In genomic region chr7:16947349-16947895, GRCm38 (mm10) we compare ENCODE assay signal across 8 mouse cellular contexts. TPM values are rescaled to one million over a fixed set of nuclear protein-coding genes. Genes with fewer than 3 reads are reported as not detected.
A peak's percentile ranks its signal among the peaks of the same experiment; 100 is the strongest.
DNase-seq lines count a peak whose midpoint lies in the region; TF ChIP-seq lines count a peak whose summit lies in the region.

No protein-coding gene starts in this region.

- peaks cover 37% of the 10 kb centered on the region for H3K4me1 ChIP-seq in testis, adult 2 months (ENCODE audit: control insufficient read depth, insufficient read depth, low read length)

- TF ChIP-seq CTCF in testis, adult 2 months (IDR thresholded peaks at IDR 0.05; ENCODE audit: control insufficient read depth, insufficient read depth, insufficient replicate concordance, low read depth, low read length) = no peak

- no peaks in the 10 kb centered on the region for H3K27me3 ChIP-seq in testis, adult 2 months (ENCODE audit: control insufficient read depth, insufficient read depth, low read length)

- H3K27ac ChIP-seq in testis, adult 2 months (ENCODE audit: control insufficient read depth, insufficient read depth, low read depth, low read length) = no peak overlapping the region

- H3K4me3 ChIP-seq in testis, adult 2 months (ENCODE audit: control insufficient read depth, low read depth, low read length) = peak overlapping the region; percentile 83

- peak; percentile 78 for DNase-seq in cerebellum, adult 9-10 months
- DNase-seq in cerebellum, adult 11 months = no peak
- DNase-seq in testis, postnatal 14 days (ENCODE audit: low spot score) = no peak
- peak; percentile 48 to 55 for DNase-seq in left cerebral cortex, postnatal 36 days (ENCODE audit: low spot score in 2 of 2)
- peak; percentile 51 for DNase-seq in right cerebral cortex, postnatal 25 days
- no peak for DNase-seq in frontal cortex, postnatal 10 days (ENCODE audit: low spot score in 2 of 2)
- DNase-seq in frontal cortex, postnatal 14 days (ENCODE audit: low spot score in 2 of 2) = no peak

- no peaks in the 10 kb centered on the region; the same call in 1 of the 2 replicates for H3K36me3 ChIP-seq in testis, adult 2 months (ENCODE audit: control insufficient read depth, insufficient read depth, low read length)

- no peak for TF ChIP-seq POLR2A in testis, adult 2 months (IDR thresholded peaks at IDR 0.05; ENCODE audit: control insufficient read depth, low read depth, low read length)

- intact Hi-C loops in left cerebral cortex, postnatal 36 days (cut with DNase I) = no loop called here

RNA-seq across cellular contexts. Expression of gene Pnmal2, which starts 2.9 kb away (rescaled TPM):
- 34.2 and 41.6 TPM in 2 replicates for polyA plus RNA-seq in testis, adult 2 months (2012; rRNA removed)
- total RNA-seq in left cerebral cortex, postnatal 36 days (2021) = 100 to 1,000 TPM; 249 to 288 TPM

RNA-seq across cellular contexts. Expression of gene Pnmal1, which starts 12.1 kb away (rescaled TPM):
- 7.6 and 7.8 TPM in 2 replicates for polyA plus RNA-seq in testis, adult 2 months (2012; rRNA removed)
- 100 to 1,000 TPM; 109 to 111 TPM for total RNA-seq in left cerebral cortex, postnatal 36 days (2021)

RNA-seq across cellular contexts. Expression of gene Calm3, which starts 23.5 kb away (rescaled TPM):
- 433 and 509 TPM in 2 replicates for polyA plus RNA-seq in testis, adult 2 months (2012; rRNA removed)
- total RNA-seq in left cerebral cortex, postnatal 36 days (2021) = 1,000 to 10,000 TPM; 1,705 to 2,029 TPM

RNA-seq across cellular contexts. Expression of gene Gm42372, which starts 35.5 kb away (rescaled TPM):
- polyA plus RNA-seq in testis, adult 2 months (2012; rRNA removed) = 1.8 and 2.4 TPM in 2 replicates
- total RNA-seq in left cerebral cortex, postnatal 36 days (2021) = 10 to 100 TPM; 59.7 to 61.7 TPM

RNA-seq across cellular contexts. Expression of gene Ptgir, which starts 41.1 kb away (rescaled TPM):
- 0.20 and 0.26 TPM in 2 replicates for polyA plus RNA-seq in testis, adult 2 months (2012; rRNA removed)
- under 1 TPM in 1 of 2 experiments, not detected in 1; 0.10 TPM for total RNA-seq in left cerebral cortex, postnatal 36 days (2021)

Comparison
In these comparisons a context has a peak if more than half of its experiments do, and no peak if none do; other contexts are left out.
1. DNase-seq: peak in cerebellum, adult 9-10 months (single experiment), left cerebral cortex, postnatal 36 days (2 of 2) and right cerebral cortex, postnatal 25 days (single experiment); none in cerebellum, adult 11 months (single experiment), testis, postnatal 14 days (single experiment), frontal cortex, postnatal 10 days (0 of 2) and frontal cortex, postnatal 14 days (0 of 2).